Mouse (Mus musculus) forebrain, embryonic 15.5 days (tissue): ENCODE results near the gene Slc39a8. TPM values are rescaled to one million over a fixed set of nuclear protein-coding genes. Genes with fewer than 3 reads are reported as not detected.

Experiments
- ATAC-seq: fragments of 200-750 bp; cut with Nextera tagmentation; replicated peaks from 2 replicates; pipeline ENCODE4 v1.8.0; 2017; ENCODE audit warnings: mild to moderate bottlenecking, moderate TSS enrichment, moderate library complexity
- H3K27ac ChIP-seq: fragments of 300-500 bp; sonication (generic); replicated peaks from 2 replicates; pipeline ENCODE4 v1.5.1; 2015; ENCODE audit warnings: mild to moderate bottlenecking, inconsistent platforms
- H3K27me3 ChIP-seq: fragments of 300-500 bp; sonication (generic); 2 replicates; pipeline ENCODE4 v1.6.1; 2015; ENCODE audit warnings: inconsistent platforms
- H3K36me3 ChIP-seq: fragments of 300-500 bp; sonication (generic); 2 replicates; pipeline ENCODE4 v1.6.1; 2015; ENCODE audit warnings: mild to moderate bottlenecking, inconsistent platforms
- H3K4me1 ChIP-seq: fragments of 300-500 bp; sonication (generic); 2 replicates; pipeline ENCODE4 v1.6.1; 2015; ENCODE audit warnings: inconsistent platforms
- H3K4me2 ChIP-seq: fragments of 300-500 bp; sonication (generic); replicated peaks from 2 replicates; pipeline ENCODE4 v1.6.1; 2015; ENCODE audit warnings: mild to moderate bottlenecking, inconsistent platforms
- H3K4me3 ChIP-seq: fragments of 300-500 bp; sonication (generic); 2 replicates; pipeline ENCODE4 v1.5.1; 2015; ENCODE audit warnings: mild to moderate bottlenecking, inconsistent platforms
- H3K9ac ChIP-seq: fragments of 300-500 bp; sonication (generic); replicated peaks from 2 replicates; pipeline ENCODE4 v1.6.1; 2015; ENCODE audit warnings: mild to moderate bottlenecking, inconsistent platforms
- H3K9me3 ChIP-seq: fragments of 300-500 bp; sonication (generic); 2 replicates; pipeline ENCODE4 v1.6.1; 2016; ENCODE audit warnings: inconsistent platforms
- WGBS: fragments of 180-500 bp; shearing (Covaris S2); methylation state at CpG from one replicate; pipeline ENCODE4 v1.1.7; 2015; ENCODE audit warnings: mixed read lengths; 5-methylcytosine and 5-hydroxymethylcytosine counted together
- polyA plus RNA-seq: library from polyadenylated mRNA; unstranded; fragments of >200 nt; fragmentation: Nextera tagmentation; extraction: Ambion mirVana; gene quantifications from 2 replicates; pipeline ENCODE4 v1.2.1, GENCODE M21; 2015

The Slc39a8 gene
- 9.3 and 10.2 TPM in 2 replicates for polyA plus RNA-seq

GRCm38 (mm10) chr3:135825016-135825753, at the start of gene Slc39a8:
TSS of gene Slc39a8 (plus strand) at chr3:135825279.
- WGBS: 4% methylated on average over 22 of the region's 22 CpGs
- no peaks in the 10 kb centered on the region for H3K27me3 ChIP-seq
- peak; percentile 93 for ATAC-seq
- H3K9ac ChIP-seq: peak within 1 kb of the TSS; percentile 54
- H3K4me3 ChIP-seq: peak within 1 kb of the TSS; percentile 54
- no peaks in the 10 kb centered on the region for H3K9me3 ChIP-seq
- no peak within 1 kb of the TSS; the same call in 1 of the 2 replicates for H3K27ac ChIP-seq
- no peaks in the 10 kb centered on the region for H3K36me3 ChIP-seq
- H3K4me2 ChIP-seq: peak within 1 kb of the TSS; percentile 94
- H3K4me1 ChIP-seq: peaks cover 21% of the 10 kb centered on the region

GRCm38 (mm10) chr3:135785065-135785464, 40.0 kb upstream of the Slc39a8 start:
- Histone ChIP-seq H3K27ac (no peak overlapping the region), H3K9me3 (no peaks in the 10 kb centered on the region), H3K9ac (no peak overlapping the region), H3K4me1 (no peaks in the 10 kb centered on the region), H3K4me2 (no peak overlapping the region), H3K27me3 (no peaks in the 10 kb centered on the region), H3K36me3 (no peaks in the 10 kb centered on the region), H3K4me3 (no peak overlapping the region)
- WGBS: 91% methylated on average over 7 of the region's 7 CpGs
- no peak for ATAC-seq

- ATAC-seq: no peak
- Histone ChIP-seq H3K4me1 (no peaks in the 10 kb centered on the region), H3K9ac (no peak overlapping the region), H3K36me3 (no peaks in the 10 kb centered on the region), H3K4me3 (no peak overlapping the region), H3K27me3 (no peaks in the 10 kb centered on the region), H3K27ac (no peak overlapping the region), H3K9me3 (no peaks in the 10 kb centered on the region), H3K4me2 (no peak overlapping the region)
- 85% methylated on average over 6 of the region's 6 CpGs for WGBS
These were observed 29.0 kb upstream of the Slc39a8 start for GRCm38 (mm10) chr3:135796117-135796516.

GRCm38 (mm10) chr3:135798241-135798640, 26.8 kb upstream of the Slc39a8 start:
- H3K4me1 ChIP-seq: no peaks in the 10 kb centered on the region
- no peaks in the 10 kb centered on the region for H3K36me3 ChIP-seq
- H3K4me3 ChIP-seq: no peak overlapping the region
- no peaks in the 10 kb centered on the region for H3K27me3 ChIP-seq
- no peak for ATAC-seq
- H3K9me3 ChIP-seq: no peaks in the 10 kb centered on the region
- H3K9ac ChIP-seq: no peak overlapping the region
- 47% methylated on average over 3 of the region's 3 CpGs for WGBS
- no peak overlapping the region for H3K4me2 ChIP-seq
- no peak overlapping the region for H3K27ac ChIP-seq

GRCm38 (mm10) chr3:135798665-135799064, 26.4 kb upstream of the Slc39a8 start:
- Histone ChIP-seq H3K9ac (no peak overlapping the region), H3K36me3 (no peaks in the 10 kb centered on the region), H3K4me3 (no peak overlapping the region), H3K4me2 (no peak overlapping the region), H3K4me1 (no peaks in the 10 kb centered on the region), H3K27me3 (no peaks in the 10 kb centered on the region), H3K27ac (no peak overlapping the region), H3K9me3 (no peaks in the 10 kb centered on the region)
- ATAC-seq: no peak
- 82% methylated on average over 1 of the region's 1 CpGs for WGBS

- no peaks in the 10 kb centered on the region for H3K9me3 ChIP-seq
- 80% methylated on average over 14 of the region's 14 CpGs for WGBS
- H3K36me3 ChIP-seq: no peaks in the 10 kb centered on the region
- H3K4me1 ChIP-seq: no peaks in the 10 kb centered on the region
- no peaks in the 10 kb centered on the region for H3K27me3 ChIP-seq
- no peak overlapping the region for H3K27ac ChIP-seq
- H3K9ac ChIP-seq: no peak overlapping the region
- H3K4me2 ChIP-seq: no peak overlapping the region
- no peak for ATAC-seq
- H3K4me3 ChIP-seq: no peak overlapping the region
These were observed 10.4 kb upstream of the Slc39a8 start for GRCm38 (mm10) chr3:135814665-135815064.

GRCm38 (mm10) chr3:135815973-135816727, 8.9 kb upstream of the Slc39a8 start:
- no peaks in the 10 kb centered on the region for H3K27me3 ChIP-seq
- no peak overlapping the region for H3K4me3 ChIP-seq
- no peaks in the 10 kb centered on the region for H3K9me3 ChIP-seq
- no peak overlapping the region for H3K4me2 ChIP-seq
- H3K36me3 ChIP-seq: no peaks in the 10 kb centered on the region
- no peaks in the 10 kb centered on the region for H3K4me1 ChIP-seq
- ATAC-seq: no peak
- 87% methylated on average over 5 of the region's 5 CpGs for WGBS
- no peak overlapping the region for H3K27ac ChIP-seq
- no peak overlapping the region for H3K9ac ChIP-seq

GRCm38 (mm10) chr3:135817124-135817523, 8.0 kb upstream of the Slc39a8 start:
- Histone ChIP-seq H3K27ac (no peak overlapping the region), H3K9me3 (no peaks in the 10 kb centered on the region), H3K36me3 (no peaks in the 10 kb centered on the region), H3K4me3 (no peak overlapping the region), H3K27me3 (no peaks in the 10 kb centered on the region), H3K4me2 (no peak overlapping the region), H3K9ac (no peak overlapping the region), H3K4me1 (no peaks in the 10 kb centered on the region)
- ATAC-seq: no peak
- WGBS: 74% methylated on average over 1 of the region's 1 CpGs

- H3K4me2 ChIP-seq: no peak overlapping the region
- peak; percentile 49; the same call in 1 of the 2 replicates for ATAC-seq
- WGBS: 25% methylated on average over 2 of the region's 4 CpGs
These were observed 643 bp upstream of the Slc39a8 start for GRCm38 (mm10) chr3:135824436-135824835.

GRCm38 (mm10) chr3:135825754-135826683, 940 bp downstream of the Slc39a8 start:
- Histone ChIP-seq H3K4me2 (peak overlapping the region; percentile 94), H3K9ac (peak overlapping the region; percentile 54), H3K27me3 (no peaks in the 10 kb centered on the region), H3K27ac (no peak overlapping the region; the same call in 1 of the 2 replicates), H3K4me3 (peak overlapping the region; percentile 54), H3K9me3 (no peaks in the 10 kb centered on the region), H3K36me3 (no peaks in the 10 kb centered on the region), H3K4me1 (peaks cover 21% of the 10 kb centered on the region)
- peak; percentile 76 for ATAC-seq
- WGBS: under 1% methylated on average over 57 of the region's 57 CpGs

More at GRCm38 (mm10) chr3:135824436-135824835, 643 bp upstream of the Slc39a8 start:
- H3K9me3 ChIP-seq: no peaks in the 10 kb centered on the region
- H3K36me3 ChIP-seq: no peaks in the 10 kb centered on the region
- H3K9ac ChIP-seq: no peak overlapping the region
- no peaks in the 10 kb centered on the region for H3K27me3 ChIP-seq
- H3K27ac ChIP-seq: no peak overlapping the region
- H3K4me3 ChIP-seq: no peak overlapping the region
- peaks cover 21% of the 10 kb centered on the region for H3K4me1 ChIP-seq

- WGBS: 26% methylated on average over 12 of the region's 12 CpGs
- Histone ChIP-seq H3K36me3 (no peaks in the 10 kb centered on the region), H3K27me3 (no peaks in the 10 kb centered on the region), H3K27ac (no peak overlapping the region), H3K4me1 (peaks cover 21% of the 10 kb centered on the region), H3K4me3 (peak overlapping the region; percentile 54), H3K9me3 (no peaks in the 10 kb centered on the region), H3K9ac (peak overlapping the region; percentile 54), H3K4me2 (peak overlapping the region; percentile 94)
- ATAC-seq: no peak
These were observed 1.7 kb downstream of the Slc39a8 start for GRCm38 (mm10) chr3:135826684-135827249.
